Mouse (Mus musculus): ENCODE measurements around the gene Acvrl1. TPM values are rescaled to one million over a fixed set of nuclear protein-coding genes. Genes with fewer than 3 reads are reported as not detected.

Gene Acvrl1
- polyA plus RNA-seq, 1 experiment from 2014 or later, result 10.2 TPM

- H3K4me3 ChIP-seq (ENCODE audit: low read length), result no peak overlapping the region
- no peaks in the 10 kb centered on the region; the same call in 1 of the 2 replicates for H3K27me3 ChIP-seq (replicated peaks; ENCODE audit: control insufficient read depth, insufficient read depth, low read length)
- 85% methylated on average over 5 of the region's 5 CpGs for WGBS
- H3K4me2 ChIP-seq (ENCODE audit: low read length), result no peak overlapping the region
- no peaks in the 10 kb centered on the region for H3K9me3 ChIP-seq (ENCODE audit: control insufficient read depth, low read length)
- no peak for ATAC-seq
- H3K27ac ChIP-seq (ENCODE audit: low read depth, low read length), result no peak overlapping the region
- H3K36me3 ChIP-seq (ENCODE audit: control insufficient read depth, insufficient read depth, low read length), result no peaks in the 10 kb centered on the region
- no peak overlapping the region for H3K9ac ChIP-seq (ENCODE audit: low read depth, low read length)
- H3K4me1 ChIP-seq (ENCODE audit: control insufficient read depth, insufficient read depth, low read depth, low read length), result peaks cover 16% of the 10 kb centered on the region
Observed at GRCm38 (mm10) chr15:101144176-101144575, 15.9 kb downstream of the Acvrl1 start.

GRCm38 (mm10) chr15:101144779-101145178 lies 16.5 kb downstream of the Acvrl1 start:
- no peak overlapping the region for H3K4me3 ChIP-seq (ENCODE audit: low read length)
- no peak overlapping the region for H3K9ac ChIP-seq (ENCODE audit: low read depth, low read length)
- WGBS, result 80% methylated on average over 8 of the region's 8 CpGs
- H3K4me1 ChIP-seq (ENCODE audit: control insufficient read depth, insufficient read depth, low read depth, low read length), result peaks cover 11% of the 10 kb centered on the region
- no peaks in the 10 kb centered on the region; the same call in 1 of the 2 replicates for H3K27me3 ChIP-seq (replicated peaks; ENCODE audit: control insufficient read depth, insufficient read depth, low read length)
- no peaks in the 10 kb centered on the region for H3K9me3 ChIP-seq (ENCODE audit: control insufficient read depth, low read length)
- H3K27ac ChIP-seq (ENCODE audit: low read depth, low read length), result no peak overlapping the region
- no peak overlapping the region for H3K4me2 ChIP-seq (ENCODE audit: low read length)
- no peaks in the 10 kb centered on the region for H3K36me3 ChIP-seq (ENCODE audit: control insufficient read depth, insufficient read depth, low read length)
- ATAC-seq, result no peak

- H3K4me2 ChIP-seq (ENCODE audit: low read length), result peak overlapping the region; percentile 51
- peak; percentile 94 for ATAC-seq
- peaks cover 7% of the 10 kb centered on the region for H3K4me1 ChIP-seq (ENCODE audit: control insufficient read depth, insufficient read depth, low read depth, low read length)
- no peaks in the 10 kb centered on the region for H3K36me3 ChIP-seq (ENCODE audit: control insufficient read depth, insufficient read depth, low read length)
- peak overlapping the region; percentile 11; the same call in 1 of the 2 replicates for H3K4me3 ChIP-seq (ENCODE audit: low read length)
- peak overlapping the region; percentile 59 for H3K9ac ChIP-seq (ENCODE audit: low read depth, low read length)
- no peaks in the 10 kb centered on the region for H3K9me3 ChIP-seq (ENCODE audit: control insufficient read depth, low read length)
- 0 out of 2 replicates have a peak overlapping the region, but pooled peaks have one; percentile 23 for H3K27ac ChIP-seq (ENCODE audit: low read depth, low read length)
- WGBS, result 10% methylated on average over 19 of the region's 19 CpGs
- H3K27me3 ChIP-seq (replicated peaks; ENCODE audit: control insufficient read depth, insufficient read depth, low read length), result no peaks in the 10 kb centered on the region; the same call in 1 of the 2 replicates
Observed at GRCm38 (mm10) chr15:101145424-101146099, 17.2 kb downstream of the Acvrl1 start.

GRCm38 (mm10) chr15:101146100-101146965 lies 18.0 kb downstream of the Acvrl1 start:
- Histone ChIP-seq H3K9ac (ENCODE audit: low read depth, low read length) (peak overlapping the region; percentile 59; the same call in 1 of the 2 replicates), H3K9me3 (ENCODE audit: control insufficient read depth, low read length) (no peaks in the 10 kb centered on the region), H3K27me3 (replicated peaks; ENCODE audit: control insufficient read depth, insufficient read depth, low read length) (no peaks in the 10 kb centered on the region; the same call in 1 of the 2 replicates), H3K4me3 (ENCODE audit: low read length) (no peak overlapping the region), H3K27ac (ENCODE audit: low read depth, low read length) (no peak overlapping the region), H3K4me2 (ENCODE audit: low read length) (no peak overlapping the region), H3K4me1 (ENCODE audit: control insufficient read depth, insufficient read depth, low read depth, low read length) (peaks cover 7% of the 10 kb centered on the region), H3K36me3 (ENCODE audit: control insufficient read depth, insufficient read depth, low read length) (no peaks in the 10 kb centered on the region)
- 67% methylated on average over 15 of the region's 15 CpGs for WGBS
- ATAC-seq, result no peak

- no peaks in the 10 kb centered on the region for H3K36me3 ChIP-seq (ENCODE audit: control insufficient read depth, insufficient read depth, low read length)
- H3K4me1 ChIP-seq (ENCODE audit: control insufficient read depth, insufficient read depth, low read depth, low read length), result peaks cover 7% of the 10 kb centered on the region
- H3K9ac ChIP-seq (ENCODE audit: low read depth, low read length), result no peak overlapping the region
- no peak overlapping the region for H3K27ac ChIP-seq (ENCODE audit: low read depth, low read length)
- H3K4me3 ChIP-seq (ENCODE audit: low read length), result no peak overlapping the region
- whole genome bisulfite sequencing, result 70% methylated on average over 16 of the region's 16 CpGs
- no peaks in the 10 kb centered on the region for H3K9me3 ChIP-seq (ENCODE audit: control insufficient read depth, low read length)
- H3K4me2 ChIP-seq (ENCODE audit: low read length), result no peak overlapping the region
- no peaks in the 10 kb centered on the region; the same call in 1 of the 2 replicates for H3K27me3 ChIP-seq (replicated peaks; ENCODE audit: control insufficient read depth, insufficient read depth, low read length)
- ATAC-seq, result no peak
Observed at GRCm38 (mm10) chr15:101147115-101147909, 19.0 kb downstream of the Acvrl1 start.

- no peak overlapping the region for H3K27ac ChIP-seq (ENCODE audit: low read depth, low read length)
- no peak overlapping the region for H3K4me3 ChIP-seq (ENCODE audit: low read length)
- H3K9me3 ChIP-seq (ENCODE audit: control insufficient read depth, low read length), result no peaks in the 10 kb centered on the region
- H3K27me3 ChIP-seq (replicated peaks; ENCODE audit: control insufficient read depth, insufficient read depth, low read length), result no peaks in the 10 kb centered on the region; the same call in 1 of the 2 replicates
- no peak for ATAC-seq
- H3K4me1 ChIP-seq (ENCODE audit: control insufficient read depth, insufficient read depth, low read depth, low read length), result peaks cover 7% of the 10 kb centered on the region
- no peaks in the 10 kb centered on the region for H3K36me3 ChIP-seq (ENCODE audit: control insufficient read depth, insufficient read depth, low read length)
- H3K4me2 ChIP-seq (ENCODE audit: low read length), result no peak overlapping the region
- no peak overlapping the region for H3K9ac ChIP-seq (ENCODE audit: low read depth, low read length)
- WGBS, result 61% methylated on average over 6 of the region's 6 CpGs
Observed at GRCm38 (mm10) chr15:101147910-101148273, 19.6 kb downstream of the Acvrl1 start.

GRCm38 (mm10) chr15:101148604-101149003 lies 20.3 kb downstream of the Acvrl1 start:
- Histone ChIP-seq H3K9me3 (ENCODE audit: control insufficient read depth, low read length) (no peaks in the 10 kb centered on the region), H3K9ac (ENCODE audit: low read depth, low read length) (no peak overlapping the region), H3K27me3 (replicated peaks; ENCODE audit: control insufficient read depth, insufficient read depth, low read length) (no peaks in the 10 kb centered on the region; the same call in 1 of the 2 replicates), H3K36me3 (ENCODE audit: control insufficient read depth, insufficient read depth, low read length) (no peaks in the 10 kb centered on the region), H3K4me2 (ENCODE audit: low read length) (no peak overlapping the region), H3K27ac (ENCODE audit: low read depth, low read length) (no peak overlapping the region), H3K4me3 (ENCODE audit: low read length) (no peak overlapping the region), H3K4me1 (ENCODE audit: control insufficient read depth, insufficient read depth, low read depth, low read length) (peaks cover 7% of the 10 kb centered on the region)
- ATAC-seq, result no peak
- WGBS, result 80% methylated on average over 6 of the region's 6 CpGs

- no peaks in the 10 kb centered on the region for H3K4me1 ChIP-seq (ENCODE audit: control insufficient read depth, insufficient read depth, low read depth, low read length)
- no peaks in the 10 kb centered on the region for H3K36me3 ChIP-seq (ENCODE audit: control insufficient read depth, insufficient read depth, low read length)
- no peaks in the 10 kb centered on the region for H3K27me3 ChIP-seq (replicated peaks; ENCODE audit: control insufficient read depth, insufficient read depth, low read length)
- H3K27ac ChIP-seq (ENCODE audit: low read depth, low read length), result no peak overlapping the region
- no peak overlapping the region for H3K4me3 ChIP-seq (ENCODE audit: low read length)
- H3K9me3 ChIP-seq (ENCODE audit: control insufficient read depth, low read length), result peaks cover 3% of the 10 kb centered on the region
- 78% methylated on average over 9 of the region's 9 CpGs for WGBS
- no peak for ATAC-seq
- H3K4me2 ChIP-seq (ENCODE audit: low read length), result no peak overlapping the region
- no peak overlapping the region for H3K9ac ChIP-seq (ENCODE audit: low read depth, low read length)
Observed at GRCm38 (mm10) chr15:101151409-101152261, 23.3 kb downstream of the Acvrl1 start.

All from hindbrain, embryonic 16.5 days (tissue).